Mouse (Mus musculus) liver, embryonic 14.5 days (tissue): ENCODE measurements around the gene Slc25a35.
"Not testable (repeated sequence)": the region's sequence is repeated elsewhere in the genome, so short reads cannot be mapped to it uniquely, and the experiment has no call there.

Experiments
- CTCF ChIP-seq: IDR thresholded peaks from 2 replicates; pipeline ENCODE4 v1.5.1; 2016; ENCODE audit warnings: antibody characterized with exemption, low read depth, control low read depth
- EP300 ChIP-seq: IDR thresholded peaks from 2 replicates; pipeline ENCODE4 v1.6.1; 2016; ENCODE audit warnings: antibody characterized with exemption, low read depth

- not testable (repeated sequence) for TF ChIP-seq EP300, CTCF
Observed at GRCm38 (mm10) chr11:68973250-68974058, 5.5 kb downstream of the Slc25a35 start.
